Mouse (Mus musculus): ENCODE measurements at regions not wholly inside any gene's neighbourhood (a gene's known extent, or its start where the extent isn't known, plus 50 kb on each side); places are given as distances from the start of the nearest gene placed in this dataset.

GRCm38 (mm10) chr3:143092206-143092605, 210.4 kb upstream of the Pkn2 start:
- H3K27ac ChIP-seq: no peak overlapping the region
- DNase-seq (ENCODE audit: low read depth in 3 of 3, low spot score in 3 of 3) (no peak), ATAC-seq (ENCODE audit: insufficient read depth) (no peak)
- H3K4me1 ChIP-seq (replicated peaks; ENCODE audit: control insufficient read depth in 2 of 2, insufficient read depth in 2 of 2, low read length in 1 of 2): no peaks in the 10 kb centered on the region
- no peaks in the 10 kb centered on the region for H3K36me3 ChIP-seq (replicated peaks; ENCODE audit: control insufficient read depth, insufficient read depth, low read depth)
- no peak overlapping the region for H3K9ac ChIP-seq (replicated peaks)
- H3K9me3 ChIP-seq (ENCODE audit: control insufficient read depth, low read length): no peaks in the 10 kb centered on the region
- no peaks in the 10 kb centered on the region for H3K27me3 ChIP-seq (ENCODE audit: control insufficient read depth, insufficient read depth, low read length)
- no peak overlapping the region for H3K4me2 ChIP-seq (ENCODE audit: low read depth)
- WGBS (ENCODE audit: insufficient replicate concordance): 24% methylated on average over 4 of the region's 4 CpGs
- no peak overlapping the region for H3K4me3 ChIP-seq (ENCODE audit: insufficient read depth in 1 of 2, low read depth in 2 of 2, low read length in 2 of 2)
- TF ChIP-seq EP300 (IDR thresholded peaks at IDR 0.05; ENCODE audit: low read depth) (no peak), CTCF (IDR thresholded peaks at IDR 0.05; ENCODE audit: low read depth) (no peak)

DNA sequence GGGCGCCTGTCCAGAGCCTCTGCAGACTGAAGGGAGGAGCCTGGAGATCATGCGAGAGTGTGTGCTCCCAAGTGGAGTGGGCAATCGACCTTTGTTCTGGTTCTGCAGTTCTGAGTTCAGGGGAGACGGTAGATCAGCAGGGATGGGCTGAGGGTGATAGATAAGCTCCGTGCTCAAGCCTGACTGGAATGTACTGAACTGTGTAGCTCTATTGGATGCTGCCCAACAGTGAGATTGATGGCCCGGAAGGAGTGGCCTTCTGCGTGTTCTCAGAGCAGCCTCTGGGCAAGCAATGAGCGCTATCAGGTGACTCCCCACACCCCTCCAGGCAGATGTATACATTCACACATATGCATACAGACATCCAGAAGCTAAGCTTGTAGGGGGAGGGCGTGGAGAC, 209.1 kb upstream of the Pkn2 start:
- WGBS (ENCODE audit: insufficient replicate concordance): 44% methylated on average over 9 of the region's 9 CpGs
- no peak overlapping the region for H3K27ac ChIP-seq
- no peak for ATAC-seq (ENCODE audit: insufficient read depth)
- no peaks in the 10 kb centered on the region for H3K27me3 ChIP-seq (ENCODE audit: control insufficient read depth, insufficient read depth, low read length)
- H3K4me3 ChIP-seq (ENCODE audit: insufficient read depth in 1 of 2, low read depth in 2 of 2, low read length in 2 of 2): no peak overlapping the region
- no peaks in the 10 kb centered on the region for H3K9me3 ChIP-seq (ENCODE audit: control insufficient read depth, low read length)
- no peak overlapping the region for H3K4me2 ChIP-seq (ENCODE audit: low read depth)
- no peak for TF ChIP-seq EP300 (IDR thresholded peaks at IDR 0.05; ENCODE audit: low read depth)
- no peaks in the 10 kb centered on the region for H3K4me1 ChIP-seq (replicated peaks; ENCODE audit: control insufficient read depth in 2 of 2, insufficient read depth in 2 of 2, low read length in 1 of 2)
- no peak for DNase-seq (ENCODE audit: low read depth in 3 of 3, low spot score in 3 of 3)
- H3K9ac ChIP-seq (replicated peaks): no peak overlapping the region
- H3K36me3 ChIP-seq (replicated peaks; ENCODE audit: control insufficient read depth, insufficient read depth, low read depth): no peaks in the 10 kb centered on the region

GRCm38 (mm10) chr3:143090316-143090715, 208.5 kb upstream of the Pkn2 start:
- H3K9me3 ChIP-seq (ENCODE audit: control insufficient read depth, low read length): no peaks in the 10 kb centered on the region
- no peaks in the 10 kb centered on the region for H3K27me3 ChIP-seq (ENCODE audit: control insufficient read depth, insufficient read depth, low read length)
- ATAC-seq (ENCODE audit: insufficient read depth) (no peak), DNase-seq (ENCODE audit: low read depth in 3 of 3, low spot score in 3 of 3) (no peak)
- no peak overlapping the region for H3K9ac ChIP-seq (replicated peaks)
- H3K4me3 ChIP-seq (ENCODE audit: insufficient read depth in 1 of 2, low read depth in 2 of 2, low read length in 2 of 2): no peak overlapping the region
- no peak overlapping the region for H3K4me2 ChIP-seq (ENCODE audit: low read depth)
- H3K4me1 ChIP-seq (replicated peaks; ENCODE audit: control insufficient read depth in 2 of 2, insufficient read depth in 2 of 2, low read length in 1 of 2): no peaks in the 10 kb centered on the region
- H3K27ac ChIP-seq: no peak overlapping the region
- no peaks in the 10 kb centered on the region for H3K36me3 ChIP-seq (replicated peaks; ENCODE audit: control insufficient read depth, insufficient read depth, low read depth)
- 58% methylated on average over 3 of the region's 3 CpGs for WGBS (ENCODE audit: insufficient replicate concordance)
- TF ChIP-seq CTCF (IDR thresholded peaks at IDR 0.05; ENCODE audit: low read depth) (no peak), EP300 (IDR thresholded peaks at IDR 0.05; ENCODE audit: low read depth) (no peak)

GRCm38 (mm10) chr3:143087786-143088185, 206.0 kb upstream of the Pkn2 start:
- DNase-seq (ENCODE audit: low read depth in 3 of 3, low spot score in 3 of 3): no peak

DNA sequence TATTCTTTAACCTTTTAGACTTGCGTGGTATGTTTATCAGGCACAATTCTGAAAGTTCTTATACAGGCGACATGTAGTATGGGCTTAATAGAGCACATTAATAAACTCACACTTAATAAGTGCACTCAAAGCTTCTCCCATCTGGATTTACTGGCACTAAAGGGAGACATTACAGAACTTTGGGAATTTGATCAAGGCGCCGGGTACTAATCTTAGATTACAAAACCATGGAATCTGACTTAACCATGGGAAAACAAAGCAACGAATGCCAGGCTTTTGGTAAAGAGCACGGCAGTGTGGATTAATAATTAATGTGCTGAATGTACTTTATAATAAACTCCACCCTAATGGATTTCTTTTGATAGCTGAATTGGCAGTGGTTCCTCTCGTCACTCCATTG, 196.5 kb upstream of the Pkn2 start:
- Histone ChIP-seq H3K27ac (no peak overlapping the region), H3K9ac (replicated peaks) (no peak overlapping the region), H3K27me3 (ENCODE audit: control insufficient read depth, insufficient read depth, low read length) (no peaks in the 10 kb centered on the region), H3K36me3 (replicated peaks; ENCODE audit: control insufficient read depth, insufficient read depth, low read depth) (no peaks in the 10 kb centered on the region), H3K4me1 (replicated peaks; ENCODE audit: control insufficient read depth in 2 of 2, insufficient read depth in 2 of 2, low read length in 1 of 2) (no peaks in the 10 kb centered on the region), H3K4me3 (ENCODE audit: insufficient read depth in 1 of 2, low read depth in 2 of 2, low read length in 2 of 2) (no peak overlapping the region), H3K4me2 (ENCODE audit: low read depth) (no peak overlapping the region), H3K9me3 (ENCODE audit: control insufficient read depth, low read length) (no peaks in the 10 kb centered on the region)
- DNase-seq (ENCODE audit: low read depth in 3 of 3, low spot score in 3 of 3) (no peak), ATAC-seq (ENCODE audit: insufficient read depth) (no peak)
- 71% methylated on average over 7 of the region's 7 CpGs for WGBS (ENCODE audit: insufficient replicate concordance)
- TF ChIP-seq EP300 (IDR thresholded peaks at IDR 0.05; ENCODE audit: low read depth) (no peak), CTCF (IDR thresholded peaks at IDR 0.05; ENCODE audit: low read depth) (no peak)

More at GRCm38 (mm10) chr3:143087786-143088185, 206.0 kb upstream of the Pkn2 start:
- no peak overlapping the region for H3K9ac ChIP-seq (replicated peaks)
- H3K27me3 ChIP-seq (ENCODE audit: control insufficient read depth, insufficient read depth, low read length): no peaks in the 10 kb centered on the region
- TF ChIP-seq EP300 (IDR thresholded peaks at IDR 0.05; ENCODE audit: low read depth) (no peak), CTCF (IDR thresholded peaks at IDR 0.05; ENCODE audit: low read depth) (no peak)
- no peak for ATAC-seq (ENCODE audit: insufficient read depth)
- no peak overlapping the region for H3K27ac ChIP-seq
- H3K36me3 ChIP-seq (replicated peaks; ENCODE audit: control insufficient read depth, insufficient read depth, low read depth): no peaks in the 10 kb centered on the region
- no peaks in the 10 kb centered on the region for H3K9me3 ChIP-seq (ENCODE audit: control insufficient read depth, low read length)
- no peak overlapping the region for H3K4me2 ChIP-seq (ENCODE audit: low read depth)
- no peak overlapping the region for H3K4me3 ChIP-seq (ENCODE audit: insufficient read depth in 1 of 2, low read depth in 2 of 2, low read length in 2 of 2)
- H3K4me1 ChIP-seq (replicated peaks; ENCODE audit: control insufficient read depth in 2 of 2, insufficient read depth in 2 of 2, low read length in 1 of 2): no peaks in the 10 kb centered on the region
- 44% methylated on average over 3 of the region's 3 CpGs for WGBS (ENCODE audit: insufficient replicate concordance)
